Mouse (Mus musculus) CD8-positive naive resting alpha-beta T cell, adult 2 months (primary cell): ENCODE data around the gene Zdhhc1.

ENCODE experiments used
- DNase-seq, 2 experiments: peaks; one replicate each; pipeline ENCODE4 v3.0.0; 2022; ENCODE audit warnings: low read depth in 2 of 2, low spot score in 2 of 2

Zdhhc1 gene

GRCm38 (mm10) chr8:105481013-105481412 is 15.7 kb downstream of the Zdhhc1 start:
- no peak for DNase-seq

GRCm38 (mm10) chr8:105477792-105478191 is 18.9 kb downstream of the Zdhhc1 start:
- no peak for DNase-seq

- no peak for DNase-seq
These were observed 19.9 kb downstream of the Zdhhc1 start for GRCm38 (mm10) chr8:105476628-105477413.

- no peak for DNase-seq
These were observed 20.5 kb downstream of the Zdhhc1 start for GRCm38 (mm10) chr8:105476161-105476560.

- DNase-seq = no peak
These were observed 21.0 kb downstream of the Zdhhc1 start for GRCm38 (mm10) chr8:105475742-105476141.

GRCm38 (mm10) chr8:105475254-105475653 is 21.4 kb downstream of the Zdhhc1 start:
- DNase-seq = no peak

- no peak for DNase-seq
These were observed 22.0 kb downstream of the Zdhhc1 start for GRCm38 (mm10) chr8:105474680-105475079.

- DNase-seq = no peak
These were observed 22.7 kb downstream of the Zdhhc1 start for GRCm38 (mm10) chr8:105473816-105474606.

GRCm38 (mm10) chr8:105472983-105473382 is 23.7 kb downstream of the Zdhhc1 start:
- DNase-seq = no peak

- DNase-seq = no peak
These were observed 24.2 kb downstream of the Zdhhc1 start for GRCm38 (mm10) chr8:105472414-105472932.

GRCm38 (mm10) chr8:105471314-105472015 is 25.2 kb downstream of the Zdhhc1 start, which contains the start of gene Tppp3:
Gene Tppp3 (minus strand): TSS chr8:105471526.
- no peak for DNase-seq

GRCm38 (mm10) chr8:105470681-105471313 is 25.9 kb downstream of the Zdhhc1 start:
- no peak for DNase-seq

GRCm38 (mm10) chr8:105470262-105470661 is 26.4 kb downstream of the Zdhhc1 start:
- no peak for DNase-seq

- no peak for DNase-seq
These were observed 26.9 kb downstream of the Zdhhc1 start for GRCm38 (mm10) chr8:105469816-105470215.

GRCm38 (mm10) chr8:105469041-105469695 is 27.5 kb downstream of the Zdhhc1 start:
- DNase-seq = no peak

- DNase-seq = no peak
These were observed 28.5 kb downstream of the Zdhhc1 start for GRCm38 (mm10) chr8:105468002-105468720.

- no peak for DNase-seq
These were observed 29.2 kb downstream of the Zdhhc1 start for GRCm38 (mm10) chr8:105467396-105467985.

GRCm38 (mm10) chr8:105466700-105467291 is 29.9 kb downstream of the Zdhhc1 start:
- no peak for DNase-seq

GRCm38 (mm10) chr8:105466246-105466645 is 30.5 kb downstream of the Zdhhc1 start:
- DNase-seq = no peak
